Mouse (Mus musculus) heart, postnatal 0 days (tissue): ENCODE results near the gene P2rx7.

Source experiments
- CTCF ChIP-seq: IDR thresholded peaks from 2 replicates; pipeline ENCODE4 v1.5.1; 2016; ENCODE audit warnings: antibody characterized with exemption, control low read depth, low read depth
- EP300 ChIP-seq: IDR thresholded peaks from 2 replicates; pipeline ENCODE4 v1.6.1; 2016; ENCODE audit warnings: antibody characterized with exemption, low read depth

GRCm38 (mm10) chr5:122662501-122662900 lies 18.8 kb downstream of the P2rx7 start:
- TF ChIP-seq CTCF (no peak), EP300 (no peak)
